Mouse (Mus musculus) stomach, embryonic 16.5 days (tissue): ENCODE data around the gene Ptges3l. TPM values are rescaled to one million over a fixed set of nuclear protein-coding genes. Genes with fewer than 3 reads are reported as not detected.
"Not testable (repeated sequence)": the region's sequence is repeated elsewhere in the genome, so short reads cannot be mapped to it uniquely, and the experiment has no call there.

Source experiments
- ATAC-seq: fragments of 200-750 bp; cut with Nextera tagmentation; 2 replicates; pipeline ENCODE4 v1.8.0; 2017; ENCODE audit warnings: moderate number of reproducible peaks, moderate TSS enrichment; ENCODE audit not compliant: insufficient read depth, low FRiP score
- H3K27ac ChIP-seq: fragments of 300-500 bp; sonication (generic); 2 replicates; pipeline ENCODE4 v1.5.1; 2014; ENCODE audit warnings: low read length
- H3K27me3 ChIP-seq: fragments of 300-500 bp; sonication (generic); 2 replicates; pipeline ENCODE4 v1.6.1; 2014; ENCODE audit warnings: low read length, control low read depth, mixed read lengths; ENCODE audit not compliant: control insufficient read depth, insufficient read depth
- H3K36me3 ChIP-seq: fragments of 300-500 bp; sonication (generic); 2 replicates; pipeline ENCODE4 v1.6.1; 2014; ENCODE audit warnings: low read length; ENCODE audit not compliant: control insufficient read depth, insufficient read depth
- H3K4me1 ChIP-seq: fragments of 300-500 bp; sonication (generic); 2 replicates; pipeline ENCODE4 v1.6.1; 2014; ENCODE audit warnings: low read length, control low read depth, mixed read lengths; ENCODE audit not compliant: control insufficient read depth, insufficient read depth
- H3K4me2 ChIP-seq: fragments of 300-500 bp; sonication (generic); 2 replicates; pipeline ENCODE4 v1.6.1; 2014; ENCODE audit warnings: low read depth, low read length, mixed read lengths
- H3K4me3 ChIP-seq: fragments of 300-500 bp; sonication (generic); replicated peaks from 2 replicates; pipeline ENCODE4 v1.5.1; 2014; ENCODE audit warnings: mild to moderate bottlenecking, low read length
- H3K9ac ChIP-seq: fragments of 300-500 bp; sonication (generic); 2 replicates; pipeline ENCODE4 v1.6.1; 2014; ENCODE audit warnings: low read length
- H3K9me3 ChIP-seq: fragments of 300-500 bp; sonication (generic); replicated peaks from 2 replicates; pipeline ENCODE4 v1.6.1; 2016; ENCODE audit warnings: low read length, control low read depth; ENCODE audit not compliant: control insufficient read depth
- WGBS: fragments of 180-500 bp; shearing (Covaris S2); extraction: QIAGEN DNeasy Blood & Tissue Kit; methylation state at CpG from one replicate; pipeline ENCODE4 v1.1.7; 2014; 5-methylcytosine and 5-hydroxymethylcytosine counted together
- polyA plus RNA-seq: library from polyadenylated mRNA; unstranded; fragments of >200 nt; fragmentation: Nextera tagmentation; extraction: Ambion mirVana; gene quantifications from 2 replicates; pipeline ENCODE4 v1.2.1, GENCODE M21; 2015

Gene Ptges3l
- polyA plus RNA-seq, 1 experiment from 2014 or later: 26.9 TPM

DNA sequence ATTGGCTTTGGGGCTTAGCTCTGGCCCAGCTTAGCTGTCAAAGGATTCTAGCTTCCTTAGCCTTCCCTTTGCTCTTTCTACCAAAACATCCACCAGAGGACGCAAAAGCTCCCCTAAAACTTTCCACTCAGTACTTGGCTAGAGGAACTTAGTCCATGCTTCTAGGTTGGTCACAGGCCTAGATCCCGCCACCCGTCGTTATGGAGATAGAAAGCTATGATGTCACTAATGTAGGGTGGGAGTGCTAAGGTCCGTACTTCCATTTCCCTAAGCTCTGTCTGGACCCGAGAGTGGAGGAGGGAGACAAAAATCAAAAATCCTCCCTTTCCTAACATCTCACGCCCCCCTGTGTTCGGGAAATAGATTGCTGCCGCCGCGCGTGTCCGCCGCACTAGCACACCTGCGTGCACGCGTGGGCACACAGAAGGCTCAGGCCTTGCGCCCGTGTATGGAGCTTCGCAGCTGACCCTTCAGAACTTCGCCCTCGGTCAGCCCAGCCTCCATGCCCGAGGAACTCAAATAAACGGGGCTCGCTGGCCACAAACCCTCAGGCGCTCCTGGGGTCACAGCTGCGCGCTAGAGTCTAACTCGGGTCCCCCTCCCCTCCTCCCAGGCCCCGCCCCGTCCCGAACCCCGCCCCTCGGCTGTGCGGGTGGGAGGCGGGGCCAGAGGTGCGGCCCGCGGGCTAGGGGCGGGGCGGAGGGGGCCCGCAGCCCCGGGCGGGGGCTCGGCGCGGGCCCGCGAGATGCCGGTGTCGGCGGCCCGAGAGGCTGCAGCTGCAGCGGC, 42.5 kb upstream of the Ptges3l start:
- Histone ChIP-seq H3K9me3 (no peaks in the 10 kb centered on the region), H3K9ac (peak overlapping the region; percentile 80), H3K4me2 (peak overlapping the region; percentile 97), H3K27me3 (no peaks in the 10 kb centered on the region), H3K36me3 (no peaks in the 10 kb centered on the region), H3K27ac (peak overlapping the region; percentile 64), H3K4me1 (peaks cover 26% of the 10 kb centered on the region), H3K4me3 (peak overlapping the region; percentile 80)
- under 1% methylated on average over 52 of the region's 54 CpGs for WGBS
- peak; percentile 84 for ATAC-seq

DNA sequence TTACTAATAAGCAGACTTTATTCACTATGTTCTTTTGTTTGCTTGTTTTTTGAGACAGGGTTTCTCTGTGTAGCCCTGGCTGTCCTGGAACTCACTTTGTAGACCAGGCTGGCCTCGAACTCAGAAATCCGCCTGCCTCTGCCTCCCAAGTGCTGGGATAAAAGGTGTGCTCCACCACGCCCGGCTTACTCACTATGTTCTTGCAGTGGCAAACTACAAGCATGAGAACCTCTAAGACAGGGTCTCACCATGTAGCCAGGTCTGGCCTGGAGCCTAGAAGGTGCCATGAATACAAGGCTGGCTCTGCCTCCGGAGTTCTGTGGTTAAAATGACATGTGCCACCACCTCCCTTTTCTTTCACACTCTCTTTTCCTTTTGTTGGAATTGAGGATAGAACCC, 41.4 kb upstream of the Ptges3l start:
- H3K27ac ChIP-seq, H3K27me3 ChIP-seq, ATAC-seq, H3K9ac ChIP-seq, H3K36me3 ChIP-seq, H3K9me3 ChIP-seq: not testable (repeated sequence)
- 63% methylated on average over 5 of the region's 5 CpGs for WGBS
- Histone ChIP-seq H3K4me1 (peaks cover 31% of the 10 kb centered on the region), H3K4me3 (peak overlapping the region; percentile 87), H3K4me2 (peak overlapping the region; percentile 92)

DNA sequence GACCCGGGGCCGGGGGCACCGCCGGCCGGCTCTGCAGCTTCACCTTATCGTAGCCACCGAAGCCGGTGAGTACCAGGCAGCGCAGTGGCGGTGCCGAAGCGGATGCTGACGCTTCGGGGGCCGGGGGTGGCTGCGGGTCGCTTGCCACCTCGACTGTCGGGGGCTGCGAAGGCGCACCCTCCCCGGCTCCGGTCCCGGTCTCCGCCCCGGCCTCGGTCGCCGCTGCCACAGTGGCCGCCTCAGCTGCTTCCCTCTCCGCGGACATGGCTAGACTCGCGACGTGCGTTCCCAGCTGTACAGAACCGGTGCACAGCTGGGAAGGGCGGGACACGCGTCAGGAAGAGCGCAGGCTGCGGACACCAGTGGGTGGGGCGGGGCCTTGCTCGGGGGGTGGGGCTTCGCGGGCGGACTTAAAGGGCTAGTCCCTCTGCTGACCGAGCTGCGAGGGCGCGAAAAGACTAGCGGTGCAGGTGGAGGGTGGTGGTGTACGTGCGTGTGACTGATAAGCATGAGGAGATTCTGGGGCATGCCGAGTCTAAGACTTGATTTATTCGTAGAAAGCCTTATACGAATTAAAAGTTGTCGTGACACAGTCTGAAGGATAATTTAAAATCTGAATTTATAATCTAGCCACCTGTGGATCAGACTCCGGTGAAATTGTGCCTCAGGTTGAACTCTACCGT, 40.9 kb upstream of the Ptges3l start, which contains the start of gene Vat1:
Gene Vat1, minus strand, starts transcription at position 362 of the 683 bp plus-strand sequence.
- H3K9me3 ChIP-seq: no peaks in the 10 kb centered on the region
- H3K36me3 ChIP-seq: 0 out of 2 replicates have a peak, but pooled peaks cover 7% of the 10 kb centered on the region
- H3K4me2 ChIP-seq: peak within 1 kb of the TSS; percentile 97
- H3K4me3 ChIP-seq: peak within 1 kb of the TSS; percentile 87
- peak within 1 kb of the TSS; percentile 93 for H3K27ac ChIP-seq
- H3K27me3 ChIP-seq: no peaks in the 10 kb centered on the region
- H3K4me1 ChIP-seq: peaks cover 31% of the 10 kb centered on the region
- H3K9ac ChIP-seq: peak within 1 kb of the TSS; percentile 87
- 1% methylated on average over 55 of the region's 60 CpGs for whole genome bisulfite sequencing
- peak; percentile 69 for ATAC-seq

DNA sequence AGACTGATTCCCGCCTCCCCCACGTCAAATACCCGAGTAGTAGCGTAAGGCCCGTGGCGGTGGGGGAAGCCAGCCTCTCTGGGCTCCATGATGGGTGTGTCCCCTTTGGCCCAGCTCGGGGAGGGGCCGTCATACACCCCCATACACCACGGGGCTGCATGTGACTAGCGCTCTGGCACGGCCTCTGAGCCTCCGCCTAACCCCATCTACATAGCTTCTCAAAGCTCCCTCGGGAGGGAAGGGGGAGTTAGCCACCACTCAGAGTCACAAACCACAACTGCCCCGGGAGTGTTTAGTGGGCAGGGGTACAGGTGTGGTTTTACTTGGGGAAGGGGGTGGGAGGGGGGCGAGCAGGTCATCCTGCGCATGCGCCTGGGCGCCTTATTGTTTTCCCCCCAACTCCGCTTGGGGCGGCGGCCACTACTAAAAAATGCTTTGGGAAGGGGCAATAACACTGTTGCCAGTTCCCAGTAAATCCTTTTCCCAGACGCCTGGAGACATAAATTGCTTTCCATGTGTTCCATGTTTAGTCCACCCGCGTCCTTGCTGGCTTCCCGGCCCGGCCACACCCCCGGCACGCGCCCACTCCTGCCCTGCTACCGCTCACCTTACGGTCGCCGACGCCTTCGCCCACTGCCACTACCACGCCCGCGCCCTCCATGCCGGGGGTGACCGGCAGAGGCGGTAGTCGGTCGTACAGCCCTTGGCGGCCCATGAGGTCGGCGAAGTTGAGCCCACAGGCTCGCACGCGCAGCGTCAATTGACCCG, 40.2 kb upstream of the Ptges3l start:
- no peaks in the 10 kb centered on the region for H3K9me3 ChIP-seq
- H3K4me1 ChIP-seq: peaks cover 31% of the 10 kb centered on the region
- H3K27ac ChIP-seq: peak overlapping the region; percentile 93
- H3K4me2 ChIP-seq: peak overlapping the region; percentile 92
- peak overlapping the region; percentile 87 for H3K9ac ChIP-seq
- under 1% methylated on average over 51 of the region's 51 CpGs for WGBS
- 0 out of 2 replicates have a peak, but pooled peaks cover 7% of the 10 kb centered on the region for H3K36me3 ChIP-seq
- no peaks in the 10 kb centered on the region for H3K27me3 ChIP-seq
- peak overlapping the region; percentile 87 for H3K4me3 ChIP-seq
- ATAC-seq: peak; percentile 54; the same call in 1 of the 2 replicates

DNA sequence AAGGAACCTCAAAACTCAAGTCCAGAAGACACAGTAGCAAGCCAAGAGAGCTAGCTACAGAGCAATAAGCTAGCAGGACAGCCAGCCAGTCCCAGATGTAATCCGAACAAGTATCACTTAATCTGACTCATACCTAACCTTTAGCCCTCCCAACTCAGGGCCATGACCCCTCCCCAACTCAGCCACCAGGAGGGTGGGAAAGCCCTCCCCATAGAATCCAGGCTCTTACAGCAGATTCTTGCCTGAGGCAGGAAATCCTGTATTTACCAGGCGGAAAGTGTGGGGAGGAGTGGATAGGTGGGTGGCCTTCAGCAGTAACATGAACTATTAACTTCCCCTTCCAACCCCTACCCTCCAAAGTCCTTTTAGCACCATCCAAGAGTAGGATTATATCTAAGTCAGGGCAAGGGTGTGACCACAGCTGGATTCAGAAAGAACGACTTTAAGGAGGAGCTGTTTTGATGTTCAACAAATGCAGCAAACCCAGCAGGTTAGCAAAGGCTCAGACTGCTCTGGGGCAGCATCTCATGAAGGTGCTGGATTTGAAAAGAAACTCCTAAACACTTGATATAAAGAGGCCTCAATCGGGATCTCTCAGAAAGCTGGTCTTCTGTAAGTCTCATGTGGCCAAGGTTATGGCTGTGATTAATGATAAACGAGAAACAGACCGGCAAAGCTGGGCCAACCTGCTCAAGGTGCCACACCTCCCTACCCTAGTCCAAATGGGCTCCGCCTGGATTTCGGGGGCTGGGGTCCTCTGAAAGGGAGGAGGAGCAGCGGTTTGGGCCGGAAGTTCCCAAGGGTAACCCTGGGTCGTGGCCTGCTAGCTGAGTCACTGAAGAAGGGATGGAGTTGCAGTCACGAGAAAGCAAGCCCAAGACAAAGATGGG, 39.3 kb upstream of the Ptges3l start, which contains the start of gene Rnd2:
Gene Rnd2, plus strand, starts transcription at position 789 of the 890 bp plus-strand sequence.
- H3K27me3 ChIP-seq: no peaks in the 10 kb centered on the region
- H3K4me2 ChIP-seq: peak within 1 kb of the TSS; percentile 92
- H3K4me1 ChIP-seq: peaks cover 35% of the 10 kb centered on the region
- peak within 1 kb of the TSS; percentile 93 for H3K27ac ChIP-seq
- 0 out of 2 replicates have a peak, but pooled peaks cover 7% of the 10 kb centered on the region for H3K36me3 ChIP-seq
- H3K9me3 ChIP-seq: no peaks in the 10 kb centered on the region
- H3K9ac ChIP-seq: peak within 1 kb of the TSS; percentile 87
- 8% methylated on average over 12 of the region's 12 CpGs for WGBS
- peak; percentile 3; the same call in 1 of the 2 replicates for ATAC-seq
- peak within 1 kb of the TSS; percentile 87 for H3K4me3 ChIP-seq

DNA sequence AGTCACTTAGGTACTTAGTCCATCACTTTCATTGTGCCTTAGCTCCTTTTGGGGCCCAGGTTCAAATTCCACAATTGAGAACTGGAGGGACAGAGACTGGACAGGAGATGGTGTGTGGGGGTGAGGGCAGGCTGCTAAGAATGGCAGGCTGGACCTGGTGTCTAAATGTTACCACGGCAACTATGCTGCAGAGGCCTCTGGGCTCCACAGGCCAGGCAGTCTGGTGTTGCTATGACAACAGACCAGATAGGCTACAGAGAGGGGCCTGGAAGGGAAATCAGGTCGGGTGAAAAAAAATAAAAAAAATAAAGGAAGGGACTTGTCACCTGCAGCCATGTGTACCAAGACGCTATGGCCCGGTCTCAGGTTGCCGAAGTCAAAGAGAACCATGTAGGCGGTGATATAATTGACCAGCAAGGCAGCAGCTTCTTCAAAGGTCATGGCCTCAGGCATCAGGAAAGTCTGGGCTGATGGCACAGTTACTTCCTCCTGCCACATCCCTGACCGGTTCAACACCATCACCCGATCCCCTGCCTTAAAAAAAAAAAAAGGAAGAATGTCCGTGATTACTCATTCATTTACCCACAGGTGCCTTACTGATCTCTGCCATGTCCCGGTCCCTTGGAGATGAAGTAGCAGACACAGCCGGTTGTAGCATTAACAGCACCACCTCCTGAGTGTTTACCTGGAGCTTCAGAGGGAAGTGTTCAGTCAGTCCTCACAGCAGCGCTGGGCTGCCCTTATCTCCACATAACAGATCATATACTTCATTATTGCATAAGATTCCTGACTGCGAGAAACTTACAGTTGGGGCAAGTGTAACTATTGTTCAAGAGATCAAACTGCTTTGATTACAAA, 37.7 kb upstream of the Ptges3l start:
- 30% methylated on average over 13 of the region's 13 CpGs for WGBS
- Histone ChIP-seq H3K4me2 (no peak overlapping the region), H3K9me3 (no peaks in the 10 kb centered on the region), H3K27ac (0 out of 2 replicates have a peak overlapping the region, but pooled peaks have one; percentile 29), H3K4me1 (peaks cover 34% of the 10 kb centered on the region), H3K27me3 (no peaks in the 10 kb centered on the region), H3K36me3 (0 out of 2 replicates have a peak, but pooled peaks cover 7% of the 10 kb centered on the region), H3K4me3 (no peak overlapping the region), H3K9ac (no peak overlapping the region)
- ATAC-seq: no peak

DNA sequence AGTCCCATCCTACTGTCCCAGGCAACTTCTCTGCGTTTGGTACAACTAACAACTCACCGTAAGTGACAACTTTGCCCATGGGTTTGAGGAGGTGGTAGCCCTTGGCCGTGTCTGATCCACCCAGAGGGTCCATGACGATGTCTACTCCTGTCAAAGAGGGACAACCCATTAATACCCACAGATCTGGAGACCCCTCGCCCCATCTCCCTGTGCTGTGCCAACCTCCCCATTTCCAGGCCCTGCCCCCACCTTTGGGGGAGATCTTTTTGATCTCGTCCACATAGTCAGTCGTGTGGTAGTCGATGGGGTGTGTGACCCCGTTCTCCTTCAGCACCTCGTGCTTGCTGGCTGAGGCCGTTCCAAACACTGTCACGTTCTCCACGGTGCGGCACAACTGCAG, 37.0 kb upstream of the Ptges3l start:
- Histone ChIP-seq H3K9ac (no peak overlapping the region), H3K9me3 (no peaks in the 10 kb centered on the region), H3K27ac (no peak overlapping the region), H3K4me1 (peaks cover 34% of the 10 kb centered on the region), H3K36me3 (0 out of 2 replicates have a peak, but pooled peaks cover 7% of the 10 kb centered on the region), H3K4me2 (no peak overlapping the region), H3K4me3 (no peak overlapping the region), H3K27me3 (no peaks in the 10 kb centered on the region)
- no peak for ATAC-seq
- 82% methylated on average over 14 of the region's 14 CpGs for WGBS
